Mouse (Mus musculus) myocyte (in vitro differentiated cells): ENCODE measurements around the gene Aqp1. TPM values are rescaled to one million over a fixed set of nuclear protein-coding genes. Genes with fewer than 3 reads are reported as not detected.

Source experiments
- H3K27me3 ChIP-seq: one replicate; pipeline ENCODE4 v1.6.1; 2011; ENCODE audit not compliant: control insufficient read depth, insufficient read depth, insufficient read length
- H3K36me3 ChIP-seq: one replicate; pipeline ENCODE4 v1.6.1; 2011; ENCODE audit not compliant: control insufficient read depth, insufficient read depth
- H3K4me2 ChIP-seq: one replicate; pipeline ENCODE4 v1.6.1; 2011; ENCODE audit warnings: low read depth, control low read depth
- H3K4me3 ChIP-seq: one replicate; pipeline ENCODE4 v1.5.1; 2011; ENCODE audit warnings: mild to moderate bottlenecking, control low read depth, moderate library complexity
- H3K79me2 ChIP-seq: one replicate; pipeline ENCODE4 v1.6.1; 2011; ENCODE audit not compliant: control insufficient read depth, insufficient read depth
- H3ac ChIP-seq: one replicate; pipeline ENCODE4 v1.6.1; 2011; ENCODE audit not compliant: control insufficient read depth, insufficient read length
- CEBPB ChIP-seq: IDR thresholded peaks from 2 replicates; pipeline ENCODE4 v1.6.1; 2011; ENCODE audit warnings: mild to moderate bottlenecking, moderate library complexity; ENCODE audit not compliant: poor library complexity, insufficient read depth, severe bottlenecking
- E2F4 ChIP-seq: IDR thresholded peaks from one replicate; pipeline ENCODE4 v1.6.1; 2011; ENCODE audit warnings: mild to moderate bottlenecking, control low read depth, moderate library complexity; ENCODE audit not compliant: insufficient read depth
- MAX ChIP-seq: IDR thresholded peaks from one replicate; pipeline ENCODE4 v1.6.1; 2011; ENCODE audit warnings: low read depth, mild to moderate bottlenecking, control low read depth
- MYOD1 ChIP-seq, 3 experiments: IDR thresholded peaks; one replicate each; pipeline ENCODE4 v1.6.1; 2011; ENCODE audit warnings: control low read depth in 2 of 3, low read depth in 2 of 3, mild to moderate bottlenecking in 2 of 3, moderate library complexity in 1 of 3; ENCODE audit not compliant: insufficient read length in 2 of 3, control insufficient read depth in 1 of 3
- MYOG ChIP-seq, 3 experiments: IDR thresholded peaks; one replicate each; pipeline ENCODE4 v1.6.1; 2011; ENCODE audit warnings: control low read depth in 2 of 3, low read depth in 2 of 3, mild to moderate bottlenecking in 2 of 3; ENCODE audit not compliant: insufficient read length in 2 of 3, control insufficient read depth in 1 of 3, insufficient read depth in 1 of 3
- POLR2A ChIP-seq: IDR thresholded peaks from one replicate; pipeline ENCODE4 v1.6.1; 2011; ENCODE audit warnings: low read depth, mild to moderate bottlenecking, control low read depth, moderate library complexity; ENCODE audit not compliant: insufficient read length
- POLR2AphosphoS2 ChIP-seq: IDR thresholded peaks from one replicate; pipeline ENCODE4 v1.6.1; 2011; ENCODE audit warnings: low read depth, control low read depth; ENCODE audit not compliant: insufficient read length
- REST ChIP-seq: IDR thresholded peaks from one replicate; pipeline ENCODE4 v1.6.1; 2011; ENCODE audit warnings: mild to moderate bottlenecking, control low read depth, moderate library complexity; ENCODE audit not compliant: insufficient read depth, insufficient read length
- SRF ChIP-seq: IDR thresholded peaks from one replicate; pipeline ENCODE4 v1.6.1; 2011; ENCODE audit warnings: low read depth; ENCODE audit not compliant: control insufficient read depth, insufficient read length
- TCF12 ChIP-seq: IDR thresholded peaks from one replicate; pipeline ENCODE4 v1.6.1; 2011; ENCODE audit warnings: mild to moderate bottlenecking, control low read depth; ENCODE audit not compliant: poor library complexity, insufficient read depth, severe bottlenecking
- TCF3 ChIP-seq: IDR thresholded peaks from one replicate; pipeline ENCODE4 v1.6.1; 2011; ENCODE audit warnings: low read depth, control low read depth; ENCODE audit not compliant: insufficient read length
- USF1 ChIP-seq: IDR thresholded peaks from one replicate; pipeline ENCODE4 v1.6.1; 2011; ENCODE audit warnings: low read depth, mild to moderate bottlenecking, control low read depth, moderate library complexity
- polyA plus RNA-seq: library from polyadenylated mRNA; unstranded; fragments of >200 nt; fragmentation: generic; extraction: Trizol; gene quantifications from one replicate; pipeline ENCODE4 v1.2.1, GENCODE M21; 2012; ENCODE audit warnings: missing spikeins

The Aqp1 gene
- polyA plus RNA-seq, 1 experiment, result 32.0 TPM

DNA sequence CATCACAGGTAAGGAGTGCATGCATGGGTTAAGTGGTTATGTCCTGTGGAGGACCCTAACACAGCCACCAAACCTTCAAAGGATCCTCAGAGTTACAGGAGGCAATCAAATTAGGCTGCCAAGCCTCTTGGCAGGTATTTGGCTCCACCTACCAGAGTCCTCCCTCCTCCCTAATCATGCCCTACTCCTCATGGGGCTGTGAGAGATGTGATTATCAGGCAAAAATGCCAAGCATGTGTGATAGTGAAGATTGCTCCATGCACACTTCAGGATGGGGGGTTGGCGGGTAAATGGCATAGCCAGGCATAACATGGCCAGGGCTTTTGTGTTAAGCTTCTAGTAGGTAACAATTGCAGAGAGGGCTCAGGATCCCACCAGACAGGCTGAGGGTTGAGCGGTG, 13.3 kb upstream of the Aqp1 start:
- Histone ChIP-seq H3K4me3 (no peak overlapping the region), H3K4me2 (no peak overlapping the region), H3K36me3 (no peaks in the 10 kb centered on the region), H3K79me2 (no peaks in the 10 kb centered on the region), H3ac (no peak overlapping the region), H3K27me3 (no peaks in the 10 kb centered on the region)
- TF ChIP-seq SRF (no peak), MYOG (IDR thresholded peaks at IDR 0.05; ENCODE audit: control insufficient read depth in 1 of 3, insufficient read depth in 1 of 3, insufficient read length in 2 of 3, low read depth in 2 of 3) (no peak), POLR2AphosphoS2 (no peak), MAX (no peak), TCF12 (no peak), POLR2A (no peak), REST (no peak)

DNA sequence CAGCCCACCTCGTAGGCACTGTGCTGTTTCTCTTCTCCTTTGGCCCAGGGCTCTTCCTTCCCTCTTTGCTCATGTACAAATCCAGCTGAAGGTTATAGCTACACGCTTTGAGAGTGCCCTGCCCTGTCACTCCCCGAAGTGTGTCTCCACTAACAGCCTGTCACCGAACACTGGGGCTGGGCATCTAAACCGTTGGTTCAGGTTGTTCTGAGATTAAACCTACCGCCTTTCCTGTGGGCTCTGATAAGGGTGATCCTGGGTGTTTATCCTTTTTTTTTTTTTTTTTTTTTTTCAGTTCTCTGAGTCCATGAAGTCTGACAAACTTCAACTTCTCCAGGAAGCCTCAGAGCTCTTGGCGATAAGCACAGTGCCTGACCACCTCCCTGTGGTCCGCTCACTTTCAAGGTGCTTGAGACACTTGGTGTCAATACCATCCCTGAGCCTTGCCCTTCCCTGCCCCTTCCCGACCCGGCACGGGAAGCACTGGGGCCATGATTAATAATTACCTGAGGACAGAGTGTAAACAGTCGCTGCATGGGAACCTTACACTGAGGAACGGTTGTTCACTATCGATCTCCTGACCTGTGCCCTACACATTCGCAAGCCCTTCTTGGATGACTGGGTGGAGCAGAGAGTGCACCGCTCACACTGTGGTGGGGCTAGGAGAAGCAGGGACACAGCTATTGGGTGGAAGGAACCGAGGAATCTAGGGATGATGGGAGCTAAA, 12.2 kb upstream of the Aqp1 start:
- Histone ChIP-seq H3K27me3 (no peaks in the 10 kb centered on the region), H3ac (no peak overlapping the region)

DNA sequence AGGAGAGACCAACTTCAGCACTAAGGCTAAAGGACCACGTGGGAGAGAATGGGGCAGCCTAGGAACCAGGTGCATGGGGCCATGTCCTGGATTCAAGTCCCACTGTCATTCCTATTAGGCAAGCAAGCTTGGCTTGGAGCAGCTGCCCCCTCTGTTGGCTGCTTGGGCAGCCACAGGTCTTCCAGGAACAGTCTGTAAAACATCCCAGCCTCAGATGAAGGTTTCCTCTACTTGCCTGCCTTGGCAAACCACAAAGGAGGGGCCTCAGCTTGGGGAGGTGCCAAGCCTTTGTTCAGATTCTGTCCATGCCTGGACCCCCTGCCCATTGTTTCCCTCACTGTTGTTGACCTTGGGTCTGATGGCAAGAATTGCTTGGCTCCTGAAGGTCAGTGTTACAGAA, 11.4 kb upstream of the Aqp1 start:
- no peak overlapping the region for H3K4me3 ChIP-seq
- H3K36me3 ChIP-seq, result no peaks in the 10 kb centered on the region
- H3K4me2 ChIP-seq, result no peak overlapping the region

More for the DNA sequence above, 12.2 kb upstream of the Aqp1 start:
- Histone ChIP-seq H3K36me3 (no peaks in the 10 kb centered on the region), H3K4me2 (no peak overlapping the region), H3K79me2 (no peaks in the 10 kb centered on the region), H3K4me3 (no peak overlapping the region)
- no peak for TF ChIP-seq USF1
- TF ChIP-seq POLR2AphosphoS2, result no peak

DNA sequence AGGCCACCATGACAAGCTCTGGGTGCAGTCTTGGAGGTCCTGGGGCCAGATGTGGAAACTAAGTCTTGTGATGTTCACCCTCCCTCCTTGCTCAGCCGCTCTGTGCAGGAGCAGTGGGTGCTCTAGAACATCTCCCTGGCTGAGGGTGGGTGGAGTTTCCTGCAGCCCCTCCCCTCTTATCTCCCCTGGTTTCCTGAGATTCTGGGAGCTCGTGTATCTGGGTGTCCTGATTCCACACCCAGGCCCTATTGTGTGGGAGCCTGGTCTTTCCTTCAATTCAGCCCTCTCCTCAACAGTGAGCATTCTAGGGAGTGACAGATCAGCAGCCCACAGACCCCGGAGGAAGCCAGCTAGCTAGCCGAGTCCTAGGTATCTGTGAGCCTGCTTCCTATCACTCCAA, 9.9 kb upstream of the Aqp1 start:
- no peak overlapping the region for H3K4me2 ChIP-seq
- H3K79me2 ChIP-seq, result no peaks in the 10 kb centered on the region
- H3K36me3 ChIP-seq, result no peaks in the 10 kb centered on the region
- H3K4me3 ChIP-seq, result no peak overlapping the region
- no peaks in the 10 kb centered on the region for H3K27me3 ChIP-seq
- no peak overlapping the region for H3ac ChIP-seq
- TF ChIP-seq CEBPB, result no peak
- TF ChIP-seq TCF12, result no peak
- TF ChIP-seq TCF3, result no peak

More for the DNA sequence above, 11.4 kb upstream of the Aqp1 start:
- no peak overlapping the region for H3ac ChIP-seq
- no peak for TF ChIP-seq USF1
- no peak for TF ChIP-seq SRF
- no peak for TF ChIP-seq TCF3
- no peak for TF ChIP-seq MYOG (IDR thresholded peaks at IDR 0.05; ENCODE audit: control insufficient read depth in 1 of 3, insufficient read depth in 1 of 3, insufficient read length in 2 of 3, low read depth in 2 of 3)
- TF ChIP-seq POLR2A, result no peak
- no peak for TF ChIP-seq REST
- no peak for TF ChIP-seq MYOD1 (IDR thresholded peaks at IDR 0.05; ENCODE audit: control insufficient read depth in 1 of 3, insufficient read length in 2 of 3, low read depth in 2 of 3)
- TF ChIP-seq POLR2AphosphoS2, result no peak
- TF ChIP-seq MAX, result no peak
- no peaks in the 10 kb centered on the region for H3K27me3 ChIP-seq
- no peaks in the 10 kb centered on the region for H3K79me2 ChIP-seq

DNA sequence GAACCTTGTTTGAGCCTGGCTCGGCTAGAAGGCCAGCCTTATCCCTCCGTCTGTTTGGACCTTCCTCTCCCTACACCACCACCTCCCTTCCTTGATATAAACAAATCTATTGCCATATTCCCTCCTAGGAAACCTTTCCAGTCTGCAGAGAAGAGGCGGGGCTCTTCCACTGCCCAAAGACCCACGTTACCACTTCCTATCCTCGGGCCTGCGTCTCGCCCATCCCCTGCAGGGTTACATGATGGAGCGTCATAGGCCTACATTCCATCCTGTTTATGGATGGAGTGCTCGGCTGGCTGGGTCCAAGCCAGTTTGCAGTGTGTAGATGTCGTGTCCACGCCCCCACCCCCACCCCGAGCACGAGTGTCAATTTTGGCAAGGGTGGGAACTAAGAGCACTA, 8.9 kb upstream of the Aqp1 start:
- no peak for TF ChIP-seq E2F4
- TF ChIP-seq SRF, result no peak
- TF ChIP-seq TCF3, result no peak
- TF ChIP-seq POLR2A, result no peak
- no peak for TF ChIP-seq POLR2AphosphoS2
- TF ChIP-seq MYOD1 (IDR thresholded peaks at IDR 0.05; ENCODE audit: control insufficient read depth in 1 of 3, insufficient read length in 2 of 3, low read depth in 2 of 3), result no peak
- no peak for TF ChIP-seq REST
- TF ChIP-seq USF1, result no peak
- TF ChIP-seq MYOG (IDR thresholded peaks at IDR 0.05; ENCODE audit: control insufficient read depth in 1 of 3, insufficient read depth in 1 of 3, insufficient read length in 2 of 3, low read depth in 2 of 3), result no peak
- TF ChIP-seq MAX, result no peak
- TF ChIP-seq CEBPB, result no peak
- TF ChIP-seq TCF12, result no peak
- H3K79me2 ChIP-seq, result no peaks in the 10 kb centered on the region
- no peak overlapping the region for H3ac ChIP-seq
- H3K27me3 ChIP-seq, result no peaks in the 10 kb centered on the region
- no peak overlapping the region for H3K4me3 ChIP-seq
- no peaks in the 10 kb centered on the region for H3K36me3 ChIP-seq
- H3K4me2 ChIP-seq, result no peak overlapping the region

DNA sequence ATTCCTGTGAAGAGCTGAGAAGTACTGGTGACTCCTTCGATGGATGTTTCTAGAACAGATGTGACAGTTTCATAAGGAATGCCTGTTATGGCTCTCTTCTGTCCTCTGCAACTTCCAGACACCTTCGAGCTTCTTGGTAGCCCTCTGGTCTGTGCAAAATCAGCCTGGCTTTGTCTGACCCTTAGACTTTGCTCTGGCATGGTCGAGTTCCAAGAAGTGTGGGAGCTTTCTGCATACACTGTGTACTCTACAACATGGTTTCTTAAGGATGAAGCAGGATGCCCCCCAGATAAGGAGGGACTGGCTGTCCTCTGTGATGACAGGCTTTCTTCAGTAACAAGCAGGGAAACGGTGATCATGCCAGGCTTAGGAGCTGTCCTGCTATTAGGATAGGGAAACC, 8.1 kb upstream of the Aqp1 start:
- Histone ChIP-seq H3ac (no peak overlapping the region), H3K36me3 (no peaks in the 10 kb centered on the region), H3K79me2 (no peaks in the 10 kb centered on the region), H3K27me3 (no peaks in the 10 kb centered on the region), H3K4me3 (no peak overlapping the region), H3K4me2 (no peak overlapping the region)
- TF ChIP-seq POLR2AphosphoS2, result no peak
- no peak for TF ChIP-seq SRF
- no peak for TF ChIP-seq CEBPB
- TF ChIP-seq MYOG (IDR thresholded peaks at IDR 0.05; ENCODE audit: control insufficient read depth in 1 of 3, insufficient read depth in 1 of 3, insufficient read length in 2 of 3, low read depth in 2 of 3), result no peak
- no peak for TF ChIP-seq REST
- no peak for TF ChIP-seq TCF3
- TF ChIP-seq E2F4, result no peak
- no peak for TF ChIP-seq USF1
- no peak for TF ChIP-seq MYOD1 (IDR thresholded peaks at IDR 0.05; ENCODE audit: control insufficient read depth in 1 of 3, insufficient read length in 2 of 3, low read depth in 2 of 3)
- no peak for TF ChIP-seq POLR2A
- no peak for TF ChIP-seq TCF12
- TF ChIP-seq MAX, result no peak
